Mouse (Mus musculus) ES-E14 (cell line): Measurements from ENCODE around the gene Ninj1. TPM values are rescaled to one million over a fixed set of nuclear protein-coding genes. Genes with fewer than 3 reads are reported as not detected.

ENCODE experiments used
- DNase-seq: peaks from one replicate; pipeline ENCODE4 v3.0.0-alpha.2; 2013; ENCODE audit warnings: low read depth, low spot score
- H3K27ac ChIP-seq: 2 replicates; pipeline ENCODE4 v1.5.1; 2012; ENCODE audit warnings: low read depth, mild to moderate bottlenecking, low read length, moderate library complexity, mixed read lengths; ENCODE audit not compliant: poor library complexity, insufficient read depth, severe bottlenecking
- H3K36me3 ChIP-seq: 2 replicates; pipeline ENCODE4 v1.6.1; 2012; ENCODE audit warnings: mild to moderate bottlenecking, low read length, moderate library complexity, mixed read lengths; ENCODE audit not compliant: control insufficient read depth, poor library complexity, insufficient read depth, severe bottlenecking
- H3K4me1 ChIP-seq, 2 experiments: fragments of 150-350 bp in 1 of 2; sonication (generic) in 1 of 2; 2 replicates each; pipeline ENCODE4 v1.6.1; 2012; ENCODE audit warnings: low read length in 2 of 2, mild to moderate bottlenecking in 1 of 2, mixed read lengths in 1 of 2; ENCODE audit not compliant: control insufficient read depth in 2 of 2, insufficient read depth in 2 of 2, poor library complexity in 1 of 2
- H3K4me3 ChIP-seq, 2 experiments: fragments of 150-350 bp in 1 of 2; sonication (generic) in 1 of 2; 2 replicates each; pipeline ENCODE4 v1.5.1; 2012; ENCODE audit warnings: low read length in 2 of 2, low read depth in 1 of 2, mild to moderate bottlenecking in 1 of 2, mixed read lengths in 1 of 2; ENCODE audit not compliant: insufficient read depth in 1 of 2, poor library complexity in 1 of 2, severe bottlenecking in 1 of 2
- H3K9ac ChIP-seq: 2 replicates; pipeline ENCODE4 v1.6.1; 2012; ENCODE audit warnings: low read depth, mild to moderate bottlenecking, low read length, mixed read lengths; ENCODE audit not compliant: poor library complexity, insufficient read depth, severe bottlenecking
- H3K9me3 ChIP-seq: fragments of 150-350 bp; sonication (generic); 2 replicates; pipeline ENCODE4 v1.6.1; 2012; ENCODE audit warnings: low read depth, mild to moderate bottlenecking, low read length; ENCODE audit not compliant: control insufficient read depth, insufficient read depth
- CHD2 ChIP-seq: IDR thresholded peaks from 2 replicates; pipeline ENCODE4 v1.6.1; 2014; ENCODE audit warnings: mild to moderate bottlenecking, low read depth, low read length, inconsistent platforms
- HCFC1 ChIP-seq: IDR thresholded peaks from 2 replicates; pipeline ENCODE4 v1.6.1; 2012; ENCODE audit warnings: low read length, inconsistent platforms, borderline replicate concordance; ENCODE audit not compliant: insufficient read depth
- MAFK ChIP-seq: IDR thresholded peaks from 2 replicates; pipeline ENCODE4 v1.6.1; 2014; ENCODE audit warnings: mild to moderate bottlenecking, low read depth, low read length, inconsistent platforms; ENCODE audit not compliant: insufficient read depth
- ZC3H11A ChIP-seq: IDR thresholded peaks from 2 replicates; pipeline ENCODE4 v1.6.1; 2012; ENCODE audit warnings: low read depth, mild to moderate bottlenecking, inconsistent platforms, low read length, borderline replicate concordance
- ZNF384 ChIP-seq: IDR thresholded peaks from 2 replicates; pipeline ENCODE4 v1.6.1; 2012; ENCODE audit warnings: low read depth, low read length, inconsistent platforms
- in situ Hi-C, 2 experiments: fragments of 600-800 bp; cut with MboI; formaldehyde crosslinking; loops; one replicate each; pipeline ENCODE4 v1.15.1; 2025; ENCODE audit warnings: low sequenced_read_pairs in 2 of 2, inconsistent platforms in 1 of 2; ENCODE audit not compliant: unreplicated experiment in 2 of 2
- total RNA-seq: library from RNA; depleted of rRNA; stranded (reverse); fragments of 300-350 nt; gene quantifications from 2 replicates; pipeline ENCODE4 v1.2.3, GENCODE M21; 2012

The Ninj1 gene
- total RNA-seq, 1 experiment = 20.8 TPM

DNA sequence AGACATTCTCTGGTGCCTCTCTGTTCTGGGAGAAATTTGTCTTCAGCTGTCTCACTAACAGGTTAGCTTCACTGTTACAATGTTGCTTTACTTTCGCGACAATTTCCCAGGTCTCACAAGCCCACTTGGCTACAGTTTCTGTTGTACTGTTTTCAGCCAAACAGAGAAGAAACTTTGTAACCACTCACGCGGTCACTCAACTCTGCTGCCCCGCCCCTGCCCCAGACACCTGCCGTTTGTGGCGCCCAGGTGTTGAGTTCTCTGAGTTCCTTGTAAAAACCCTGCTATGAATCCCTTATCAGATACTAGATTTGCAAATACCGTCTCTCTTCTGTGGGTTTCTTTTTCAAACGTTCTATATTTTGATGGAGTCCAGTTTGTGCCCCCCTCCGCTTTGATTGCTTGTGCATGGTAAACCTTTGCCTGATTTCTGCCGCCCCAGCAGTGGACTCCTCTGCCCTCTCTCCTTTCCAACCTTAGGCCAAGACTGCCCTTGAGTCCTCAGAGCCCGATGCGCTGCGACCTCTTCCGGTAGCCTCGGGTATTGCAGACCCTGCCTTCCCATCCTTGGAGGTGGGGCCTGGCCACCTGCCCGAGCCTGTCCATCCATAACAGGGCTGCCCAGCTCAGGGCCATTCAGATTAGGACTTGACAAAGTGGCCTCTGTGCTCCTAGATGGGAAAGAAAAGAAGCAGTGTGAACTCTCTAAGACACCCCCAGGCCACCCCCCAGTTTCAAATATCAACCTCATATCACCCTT lies 17.7 kb upstream of the Ninj1 start:
- Histone ChIP-seq H3K4me1 (0 out of 4 replicates have a peak, but pooled peaks cover 0 to 2% of the 10 kb centered on the region in 2 experiments), H3K9me3 (no peaks in the 10 kb centered on the region), H3K9ac (no peak overlapping the region), H3K4me3 (no peak overlapping the region), H3K36me3 (no peaks in the 10 kb centered on the region), H3K27ac (no peak overlapping the region)
- in situ Hi-C loops = loop anchor here in 1 of 2 experiments (25.0 kb wide), 1 partner anchor 507 kb away; the partner anchor contains the start of gene Barx1
- DNase-seq = no peak
- TF ChIP-seq CHD2 (no peak), HCFC1 (no peak), ZNF384 (no peak), MAFK (no peak), ZC3H11A (no peak)

DNA sequence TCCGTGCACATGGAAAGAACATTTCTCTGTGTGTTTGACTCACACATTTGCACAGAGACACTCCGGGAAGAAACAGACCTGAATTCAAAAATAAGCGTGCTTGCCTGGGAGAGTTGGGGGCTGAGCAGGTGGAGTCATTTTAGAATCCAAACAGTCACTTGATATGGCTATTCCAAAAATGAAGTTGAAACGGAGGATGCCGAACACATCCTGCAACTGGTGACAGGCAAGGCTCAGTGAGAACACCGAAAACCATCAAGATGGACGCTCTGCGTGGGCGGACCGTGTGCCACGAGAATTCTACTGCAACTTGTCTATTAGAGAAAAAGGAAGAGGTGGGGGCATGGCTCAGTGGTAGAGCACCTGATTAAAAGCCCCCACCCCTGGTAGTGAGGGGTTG lies 16.7 kb upstream of the Ninj1 start:
- Histone ChIP-seq H3K9me3 (no peaks in the 10 kb centered on the region), H3K27ac (no peak overlapping the region), H3K36me3 (no peaks in the 10 kb centered on the region), H3K9ac (no peak overlapping the region), H3K4me3 (no peak overlapping the region), H3K4me1 (0 out of 4 replicates have a peak, but pooled peaks cover 0 to 2% of the 10 kb centered on the region in 2 experiments)
- DNase-seq = no peak
- in situ Hi-C loops = loop anchor here in 1 of 2 experiments (25.0 kb wide), 1 partner anchor 508 kb away; the partner anchor contains the start of gene Barx1
- TF ChIP-seq MAFK = no peak
- no peak for TF ChIP-seq HCFC1
- no peak for TF ChIP-seq ZC3H11A
- TF ChIP-seq ZNF384 = no peak
- no peak for TF ChIP-seq CHD2

DNA sequence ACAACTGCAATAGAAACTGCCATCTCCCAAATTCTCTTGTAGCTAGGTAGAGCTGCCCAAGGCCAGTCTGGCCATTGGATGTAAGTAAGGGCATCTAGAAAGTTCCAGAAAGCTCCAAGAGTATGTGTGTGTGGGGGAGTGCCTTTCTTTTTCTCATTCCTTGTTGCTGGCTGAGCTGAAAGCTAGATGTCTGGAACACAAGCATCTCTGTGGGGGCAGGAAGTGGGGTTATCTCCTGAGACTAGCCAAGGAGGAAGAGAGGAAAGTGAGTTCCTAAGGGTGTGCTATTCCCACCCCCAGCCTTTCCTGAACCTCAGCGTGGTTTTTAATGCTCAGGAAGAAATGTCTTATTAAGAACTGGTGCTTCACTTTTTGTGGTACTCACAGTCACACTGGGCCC lies 15.6 kb upstream of the Ninj1 start:
- H3K4me3 ChIP-seq = no peak overlapping the region
- 0 out of 4 replicates have a peak, but pooled peaks cover 0 to 2% of the 10 kb centered on the region in 2 experiments for H3K4me1 ChIP-seq
- DNase-seq = no peak
- no peaks in the 10 kb centered on the region for H3K9me3 ChIP-seq
- in situ Hi-C loops = loop anchor here in 1 of 2 experiments (25.0 kb wide), 1 partner anchor 509 kb away; the partner anchor contains the start of gene Barx1
- no peak overlapping the region for H3K27ac ChIP-seq
- H3K36me3 ChIP-seq = no peaks in the 10 kb centered on the region
- no peak overlapping the region for H3K9ac ChIP-seq
- TF ChIP-seq MAFK (no peak), CHD2 (no peak), ZC3H11A (no peak), ZNF384 (no peak), HCFC1 (no peak)

DNA sequence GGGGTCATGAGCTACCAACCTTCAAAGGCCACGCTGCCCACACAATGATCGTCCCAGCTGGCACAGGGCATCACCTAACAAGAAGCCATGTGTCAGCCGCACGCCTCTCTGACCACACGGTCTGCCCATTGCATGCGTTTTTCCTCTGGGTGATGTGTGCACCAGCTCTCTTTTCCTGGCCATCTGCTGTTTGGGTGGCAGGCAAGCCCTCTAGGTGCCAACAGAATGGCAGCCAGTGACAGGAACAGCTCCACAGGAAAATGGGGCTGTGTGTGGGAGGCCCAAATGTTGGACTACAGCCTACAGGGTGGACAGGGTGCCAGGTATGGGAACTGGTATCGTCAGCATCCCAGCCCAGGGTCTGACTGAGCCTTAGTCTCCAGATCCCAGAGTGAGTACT lies 14.9 kb upstream of the Ninj1 start:
- no peak for DNase-seq
- Histone ChIP-seq H3K4me3 (no peak overlapping the region), H3K36me3 (no peaks in the 10 kb centered on the region), H3K4me1 (0 out of 4 replicates have a peak, but pooled peaks cover 0 to 2% of the 10 kb centered on the region in 2 experiments), H3K9me3 (no peaks in the 10 kb centered on the region), H3K27ac (no peak overlapping the region), H3K9ac (no peak overlapping the region)
- no peak for TF ChIP-seq CHD2
- TF ChIP-seq ZC3H11A = no peak
- no peak for TF ChIP-seq MAFK
- TF ChIP-seq ZNF384 = no peak
- no peak for TF ChIP-seq HCFC1
- in situ Hi-C loops = loop anchor here in 1 of 2 experiments (25.0 kb wide), 1 partner anchor 510 kb away; the partner anchor contains the start of gene Barx1
